Mouse (Mus musculus): ENCODE measurements at regions not wholly inside any gene's neighbourhood (a gene's known extent, or its start where the extent isn't known, plus 50 kb on each side); places are given as distances from the start of the nearest gene placed in this dataset.
"Not testable (repeated sequence)": the region's sequence is repeated elsewhere in the genome, so short reads cannot be mapped to it uniquely, and the experiment has no call there.

- no peak for DNase-seq (ENCODE audit: low spot score in 2 of 2)
These were observed 203.7 kb upstream of the P2ry1 start for GRCm38 (mm10) chr3:60798862-60799261.

GRCm38 (mm10) chr3:60804711-60805293 is 197.8 kb upstream of the P2ry1 start:
- DNase-seq (ENCODE audit: low spot score in 2 of 2) = no peak

GRCm38 (mm10) chr3:60811924-60812323 is 190.7 kb upstream of the P2ry1 start:
- no peak for DNase-seq (ENCODE audit: low spot score in 2 of 2)

GRCm38 (mm10) chr3:60813485-60813884 is 189.1 kb upstream of the P2ry1 start:
- DNase-seq (ENCODE audit: low spot score in 2 of 2) = no peak

GRCm38 (mm10) chr3:60819684-60820281 is 182.8 kb upstream of the P2ry1 start:
- no peak for DNase-seq (ENCODE audit: low spot score in 2 of 2)

GRCm38 (mm10) chr3:60821463-60821862 is 181.1 kb upstream of the P2ry1 start:
- DNase-seq (ENCODE audit: low spot score in 2 of 2) = no peak

- no peak for DNase-seq (ENCODE audit: low spot score in 2 of 2)
These were observed 175.8 kb upstream of the P2ry1 start for GRCm38 (mm10) chr3:60826759-60827158.

GRCm38 (mm10) chr3:60832385-60832784 is 170.2 kb upstream of the P2ry1 start:
- no peak for DNase-seq (ENCODE audit: low spot score in 2 of 2)

- DNase-seq (ENCODE audit: low spot score in 2 of 2) = no peak
These were observed 160.7 kb upstream of the P2ry1 start for GRCm38 (mm10) chr3:60841895-60842294.

- DNase-seq (ENCODE audit: low spot score in 2 of 2) = no peak
These were observed 157.3 kb upstream of the P2ry1 start for GRCm38 (mm10) chr3:60845293-60845692.

- no peak for DNase-seq (ENCODE audit: low spot score in 2 of 2)
These were observed 154.2 kb upstream of the P2ry1 start for GRCm38 (mm10) chr3:60848437-60848836.

GRCm38 (mm10) chr3:60853773-60854172 is 148.8 kb upstream of the P2ry1 start:
- no peak for DNase-seq (ENCODE audit: low spot score in 2 of 2)

- no peak for DNase-seq (ENCODE audit: low spot score in 2 of 2)
These were observed 146.9 kb upstream of the P2ry1 start for GRCm38 (mm10) chr3:60855734-60856133.

GRCm38 (mm10) chr3:60858474-60859118 is 144.0 kb upstream of the P2ry1 start:
- DNase-seq (ENCODE audit: low spot score in 2 of 2) = no peak

GRCm38 (mm10) chr3:60859119-60859515 is 143.5 kb upstream of the P2ry1 start:
- DNase-seq (ENCODE audit: low spot score in 2 of 2) = no peak

GRCm38 (mm10) chr3:60876858-60877257 is 125.7 kb upstream of the P2ry1 start:
- DNase-seq (ENCODE audit: low spot score in 2 of 2) = not testable (repeated sequence)

GRCm38 (mm10) chr3:60878880-60879279 is 123.7 kb upstream of the P2ry1 start:
- no peak for DNase-seq (ENCODE audit: low spot score in 2 of 2)

GRCm38 (mm10) chr3:60884027-60884426 is 118.6 kb upstream of the P2ry1 start:
- no peak for DNase-seq (ENCODE audit: low spot score in 2 of 2)

GRCm38 (mm10) chr3:60889191-60889861 is 113.3 kb upstream of the P2ry1 start:
- no peak for DNase-seq (ENCODE audit: low spot score in 2 of 2)

- DNase-seq (ENCODE audit: low spot score in 2 of 2) = no peak
These were observed 104.8 kb upstream of the P2ry1 start for GRCm38 (mm10) chr3:60897628-60898269.

GRCm38 (mm10) chr3:60898720-60899119 is 103.9 kb upstream of the P2ry1 start:
- no peak for DNase-seq (ENCODE audit: low spot score in 2 of 2)

- DNase-seq (ENCODE audit: low spot score in 2 of 2) = no peak
These were observed 101.0 kb upstream of the P2ry1 start for GRCm38 (mm10) chr3:60901571-60901970.

Data from urinary bladder, postnatal 36 days (tissue).